Mouse (Mus musculus) stomach, postnatal 0 days (tissue): ENCODE measurements around the gene Cyp46a1. TPM values are rescaled to one million over a fixed set of nuclear protein-coding genes. Genes with fewer than 3 reads are reported as not detected.

ENCODE experiments used
- ATAC-seq: fragments of 200-750 bp; cut with Nextera tagmentation; 2 replicates; pipeline ENCODE4 v1.8.0; 2017; ENCODE audit not compliant: low FRiP score, low TSS enrichment
- DNase-seq: peaks from one replicate; pipeline ENCODE4 v3.0.0-alpha.2; 2016; ENCODE audit warnings: low spot score
- H3K27ac ChIP-seq: fragments of 300-500 bp; sonication (generic); replicated peaks from 2 replicates; pipeline ENCODE4 v1.5.1; 2014; ENCODE audit warnings: mild to moderate bottlenecking, control low read depth
- H3K27me3 ChIP-seq: fragments of 300-500 bp; sonication (generic); 2 replicates; pipeline ENCODE4 v1.6.1; 2014; ENCODE audit warnings: low read length; ENCODE audit not compliant: control insufficient read depth, insufficient read depth
- H3K36me3 ChIP-seq: fragments of 300-500 bp; sonication (generic); 2 replicates; pipeline ENCODE4 v1.6.1; 2014; ENCODE audit warnings: low read length, mixed read lengths; ENCODE audit not compliant: control insufficient read depth, insufficient read depth
- H3K4me1 ChIP-seq: fragments of 300-500 bp; sonication (generic); replicated peaks from 2 replicates; pipeline ENCODE4 v1.6.1; 2014; ENCODE audit warnings: antibody characterized with exemption; ENCODE audit not compliant: control insufficient read depth, insufficient read depth
- H3K4me2 ChIP-seq: fragments of 300-500 bp; sonication (generic); replicated peaks from 2 replicates; pipeline ENCODE4 v1.6.1; 2014; ENCODE audit warnings: low read depth, mild to moderate bottlenecking, control low read depth, moderate library complexity
- H3K4me3 ChIP-seq: fragments of 300-500 bp; sonication (generic); 2 replicates; pipeline ENCODE4 v1.5.1; 2014; ENCODE audit warnings: low read depth, low read length, control low read depth
- H3K9ac ChIP-seq: fragments of 300-500 bp; sonication (generic); 2 replicates; pipeline ENCODE4 v1.6.1; 2014; ENCODE audit warnings: mild to moderate bottlenecking, low read length, control low read depth, mixed read lengths
- H3K9me3 ChIP-seq: fragments of 300-500 bp; sonication (generic); 2 replicates; pipeline ENCODE4 v1.6.1; 2016; ENCODE audit warnings: low read length; ENCODE audit not compliant: control insufficient read depth
- CTCF ChIP-seq: IDR thresholded peaks from 2 replicates; pipeline ENCODE4 v1.5.1; 2016; ENCODE audit warnings: antibody characterized with exemption, low read depth, mild to moderate bottlenecking, moderate library complexity
- EP300 ChIP-seq: optimal IDR thresholded peaks from 2 replicates; pipeline ENCODE3; 2016; ENCODE audit warnings: antibody characterized with exemption
- WGBS: fragments of 180-500 bp; shearing (Covaris S2); extraction: QIAGEN DNeasy Blood & Tissue Kit; methylation state at CpG from one replicate; pipeline ENCODE4 v1.1.7; 2014; 5-methylcytosine and 5-hydroxymethylcytosine counted together
- polyA plus RNA-seq: library from polyadenylated mRNA; unstranded; fragments of >200 nt; fragmentation: Nextera tagmentation; extraction: Ambion mirVana; gene quantifications from 2 replicates; pipeline ENCODE4 v1.2.1, GENCODE M21; 2015

Cyp46a1 gene
- polyA plus RNA-seq, 1 experiment from 2014 or later, result 1.3 TPM

DNA sequence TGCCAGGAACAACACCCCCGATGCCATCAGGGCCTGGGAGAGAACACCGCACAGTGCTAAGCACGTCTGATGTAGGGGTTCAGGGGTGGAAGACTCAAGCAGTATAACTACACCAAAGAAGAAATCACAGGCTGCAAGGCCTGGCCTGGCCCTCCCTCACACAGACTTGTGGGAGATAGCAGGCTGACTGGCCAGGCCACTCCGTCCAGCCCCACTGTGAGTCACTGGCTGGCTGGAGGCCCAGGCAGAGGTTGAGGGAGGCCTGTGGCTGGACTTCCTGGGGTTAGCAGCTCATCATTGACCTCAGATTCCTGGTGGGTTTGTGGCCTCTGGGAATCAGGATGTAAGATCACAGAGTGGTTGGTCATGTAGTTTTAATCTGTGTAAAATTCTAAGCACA lies 59.5 kb downstream of the Cyp46a1 start:
- H3K27me3 ChIP-seq, result no peaks in the 10 kb centered on the region
- no peak overlapping the region for H3K4me2 ChIP-seq
- peak overlapping the region; percentile 81 for H3K27ac ChIP-seq
- 56% methylated on average over 4 of the region's 4 CpGs for WGBS
- H3K4me3 ChIP-seq, result no peak overlapping the region
- peak overlapping the region; percentile 50 for H3K9ac ChIP-seq
- ATAC-seq (peak; percentile 84), DNase-seq (peak; percentile 85)
- no peaks in the 10 kb centered on the region; the same call in 1 of the 2 replicates for H3K4me1 ChIP-seq
- no peaks in the 10 kb centered on the region for H3K36me3 ChIP-seq
- H3K9me3 ChIP-seq, result no peaks in the 10 kb centered on the region
- TF ChIP-seq EP300 (no peak), CTCF (no peak)

DNA sequence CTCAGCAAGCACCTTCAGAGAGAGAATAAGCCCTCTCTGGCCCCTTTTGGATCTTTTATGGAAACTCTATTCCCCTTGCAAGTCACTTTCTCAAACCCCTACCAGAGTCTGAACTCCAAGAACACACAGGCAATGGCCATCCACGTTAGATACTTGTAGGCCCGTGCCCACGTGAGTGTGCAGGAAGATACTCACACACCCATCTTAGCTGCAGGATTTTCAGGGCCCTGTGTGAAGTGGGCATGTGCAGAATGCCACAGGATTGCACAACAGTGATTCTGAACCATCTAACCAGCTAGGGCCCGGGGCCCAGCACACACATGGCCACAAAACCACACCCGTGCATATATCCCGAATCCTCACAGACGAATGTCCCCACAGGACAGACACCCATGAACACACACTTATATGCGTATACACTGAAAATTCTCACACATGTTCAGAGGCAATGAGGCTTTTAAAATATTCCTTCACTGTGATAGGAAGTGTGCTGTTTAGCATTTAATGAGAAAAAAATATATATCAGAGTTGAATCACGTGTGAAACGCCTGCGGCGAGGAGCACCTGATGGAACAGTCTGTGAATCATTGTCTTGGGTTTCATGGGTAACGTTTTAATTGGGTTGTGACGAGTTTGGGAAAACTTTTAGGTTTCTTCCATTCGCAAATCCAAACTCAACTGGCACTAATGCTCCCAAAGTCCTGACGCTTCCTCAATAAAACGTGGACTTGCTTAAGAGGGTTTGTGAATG lies 60.5 kb downstream of the Cyp46a1 start:
- 90% methylated on average over 17 of the region's 17 CpGs for WGBS
- no peak overlapping the region for H3K4me3 ChIP-seq
- no peaks in the 10 kb centered on the region for H3K27me3 ChIP-seq
- TF ChIP-seq CTCF, result no peak
- no peak for TF ChIP-seq EP300
- no peak overlapping the region for H3K4me2 ChIP-seq
- no peak overlapping the region for H3K9ac ChIP-seq
- no peak for ATAC-seq
- no peak for DNase-seq
- H3K9me3 ChIP-seq, result no peaks in the 10 kb centered on the region
- no peaks in the 10 kb centered on the region; the same call in 1 of the 2 replicates for H3K4me1 ChIP-seq
- H3K36me3 ChIP-seq, result no peaks in the 10 kb centered on the region
- no peak overlapping the region; the same call in 1 of the 2 replicates for H3K27ac ChIP-seq

DNA sequence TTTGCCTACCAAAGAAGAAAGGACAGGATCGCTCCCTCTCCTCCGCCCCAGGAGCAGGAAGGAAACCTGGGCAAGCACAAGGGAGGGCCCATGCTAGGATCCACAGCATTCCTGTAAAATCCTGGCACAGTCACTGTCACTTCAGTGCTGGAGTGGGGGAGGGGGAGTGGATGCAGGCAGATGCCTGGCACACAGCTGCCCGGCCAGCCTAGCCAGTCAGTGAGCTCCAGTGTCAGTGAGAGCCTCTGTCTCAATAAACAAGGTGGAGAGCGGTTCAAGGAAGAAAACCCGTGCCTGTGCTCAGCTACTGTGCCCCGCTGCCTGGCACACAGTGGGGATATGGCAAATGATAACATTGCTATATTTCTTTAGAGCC lies 61.1 kb downstream of the Cyp46a1 start:
- Histone ChIP-seq H3K4me2 (no peak overlapping the region), H3K9me3 (no peaks in the 10 kb centered on the region), H3K27me3 (no peaks in the 10 kb centered on the region), H3K4me3 (no peak overlapping the region), H3K4me1 (no peaks in the 10 kb centered on the region; the same call in 1 of the 2 replicates), H3K9ac (no peak overlapping the region), H3K36me3 (no peaks in the 10 kb centered on the region), H3K27ac (peak overlapping the region; percentile 2; the same call in 1 of the 2 replicates)
- DNase-seq, result no peak
- TF ChIP-seq EP300, result no peak
- no peak for TF ChIP-seq CTCF
- ATAC-seq, result no peak
- WGBS, result 69% methylated on average over 6 of the region's 6 CpGs

- Histone ChIP-seq H3K27me3 (no peaks in the 10 kb centered on the region), H3K4me3 (no peak overlapping the region), H3K36me3 (no peaks in the 10 kb centered on the region), H3K4me2 (no peak overlapping the region), H3K9me3 (no peaks in the 10 kb centered on the region), H3K4me1 (no peaks in the 10 kb centered on the region; the same call in 1 of the 2 replicates), H3K9ac (no peak overlapping the region), H3K27ac (peak overlapping the region; percentile 13; the same call in 1 of the 2 replicates)
- DNase-seq (no peak), ATAC-seq (peak; percentile 53)
- TF ChIP-seq EP300 (no peak), CTCF (no peak)
- 77% methylated on average over 11 of the region's 11 CpGs for WGBS
These were observed 62.1 kb downstream of the Cyp46a1 start for GRCm38 (mm10) chr12:108396081-108396947.

DNA sequence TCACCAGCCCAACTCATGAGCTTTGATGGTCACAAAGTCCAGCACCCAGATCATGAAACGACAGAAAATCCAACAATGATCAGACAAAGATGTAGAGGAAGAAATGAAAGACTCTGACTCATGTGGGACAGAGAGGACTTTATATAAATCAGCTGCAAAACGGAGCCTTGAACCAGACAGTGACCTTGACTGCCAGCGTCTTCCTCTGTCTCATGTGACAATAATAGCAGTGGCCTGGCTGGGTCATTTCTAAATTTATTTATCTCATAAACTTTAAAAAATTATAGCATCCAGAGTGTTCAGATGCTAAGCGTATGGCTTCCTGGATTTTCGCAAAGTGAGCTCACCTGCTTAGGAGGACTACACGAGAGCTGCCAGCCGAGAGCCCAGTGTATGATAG lies 64.5 kb downstream of the Cyp46a1 start:
- ATAC-seq (no peak), DNase-seq (no peak)
- no peaks in the 10 kb centered on the region for H3K9me3 ChIP-seq
- no peak overlapping the region for H3K9ac ChIP-seq
- H3K27ac ChIP-seq, result no peak overlapping the region
- TF ChIP-seq EP300 (no peak), CTCF (no peak)
- H3K4me2 ChIP-seq, result no peak overlapping the region
- no peaks in the 10 kb centered on the region for H3K36me3 ChIP-seq
- H3K27me3 ChIP-seq, result no peaks in the 10 kb centered on the region
- no peak overlapping the region for H3K4me3 ChIP-seq
- WGBS, result 82% methylated on average over 7 of the region's 7 CpGs
- H3K4me1 ChIP-seq, result no peaks in the 10 kb centered on the region; the same call in 1 of the 2 replicates
